ENCODE assay signal across 11 mouse cellular contexts in the genomic region with DNA sequence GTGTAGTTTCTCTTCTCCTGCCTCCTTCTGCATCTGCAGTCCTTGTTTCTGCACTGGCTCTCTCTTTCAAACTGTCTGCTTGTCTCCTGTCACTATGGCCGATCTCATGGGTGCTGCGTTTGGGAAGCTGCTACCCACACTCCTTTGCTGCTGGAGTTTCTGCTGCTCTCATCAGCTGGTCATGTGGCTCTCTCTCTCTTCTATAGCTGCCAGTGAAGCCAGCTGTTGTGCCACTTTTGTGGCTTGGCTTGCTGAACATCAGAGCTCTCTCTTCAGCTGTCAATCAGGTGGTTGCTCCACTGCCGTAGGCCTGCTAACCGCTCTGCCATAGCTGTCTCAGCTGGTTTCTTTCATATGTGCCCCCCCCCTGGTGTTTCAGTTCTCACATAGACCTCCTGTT. TPM values are rescaled to one million over a fixed set of nuclear protein-coding genes. Genes with fewer than 3 reads are reported as not detected.
DNase-seq lines count a peak whose midpoint lies in the region; ATAC-seq and TF ChIP-seq lines count a peak whose summit lies in the region.
"Had no signal": no experiment of that assay in that cellular context is flagged by ENCODE, and none has a peak within 500 bp of the region (broad histone marks: within the 10 kb centered on the region; RNA-seq: fewer than 3 reads in every experiment).

No protein-coding gene starts in this region.

- H3K4me2 ChIP-seq in forebrain, embryonic 12.5 days = no peak overlapping the region
- no peak overlapping the region for H3K4me2 ChIP-seq in myocyte (ENCODE audit: low read depth)

- peaks cover 15% of the 10 kb centered on the region for H3K9me3 ChIP-seq in forebrain, embryonic 10.5 days
- 0 out of 2 replicates have a peak, but pooled peaks cover 2% of the 10 kb centered on the region for H3K9me3 ChIP-seq in forebrain, embryonic 12.5 days
- peaks cover 13% of the 10 kb centered on the region for H3K9me3 ChIP-seq in G1E (replicated peaks)

- H3K79me2 ChIP-seq in myocyte (ENCODE audit: control insufficient read depth, insufficient read depth) = no peaks in the 10 kb centered on the region

- H3ac ChIP-seq in myocyte (ENCODE audit: control insufficient read depth, insufficient read length) = no peak overlapping the region

- H3K4me1 ChIP-seq in forebrain, embryonic 10.5 days = peaks cover 7% of the 10 kb centered on the region
- H3K4me1 ChIP-seq in forebrain, embryonic 12.5 days = peaks cover 3% of the 10 kb centered on the region; the same call in 1 of the 2 replicates
- peaks cover 41% of the 10 kb centered on the region for H3K4me1 ChIP-seq in G1E (ENCODE audit: insufficient read depth, low read depth, low read length)

- no peak for TF ChIP-seq CTCF in G1E (IDR thresholded peaks at IDR 0.05; ENCODE audit: low read depth, low read length)

- ATAC-seq in forebrain, embryonic 12.5 days (ENCODE audit: low FRiP score) = no peak
- no peak for ATAC-seq in G1E (ENCODE audit: extremely low read depth, insufficient number of reproducible peaks, low FRiP score, poor library complexity, severe bottlenecking)
- ATAC-seq in erythroid progenitor cell, adult 5-6 weeks (replicated peaks; ENCODE audit: low FRiP score, poor library complexity, severe bottlenecking) = peak; percentile 21
- ATAC-seq: forebrain, embryonic 16.5 days had no signal

- WGBS in forebrain, embryonic 10.5 days = 79% methylated on average over 4 of the region's 4 CpGs
- 68% methylated on average over 4 of the region's 4 CpGs for WGBS in forebrain, embryonic 12.5 days

- peak overlapping the region; percentile 56 for H3K27ac ChIP-seq in forebrain, embryonic 10.5 days
- no peak overlapping the region for H3K27ac ChIP-seq in forebrain, embryonic 12.5 days

- H3K36me3 ChIP-seq in forebrain, embryonic 10.5 days (replicated peaks) = no peaks in the 10 kb centered on the region
- no peaks in the 10 kb centered on the region for H3K36me3 ChIP-seq in forebrain, embryonic 12.5 days (replicated peaks)
- H3K36me3 ChIP-seq in G1E (replicated peaks) = no peaks in the 10 kb centered on the region
- no peaks in the 10 kb centered on the region for H3K36me3 ChIP-seq in myocyte (ENCODE audit: control insufficient read depth, insufficient read depth)

- no peak for TF ChIP-seq POLR2A in myocyte (IDR thresholded peaks at IDR 0.05; ENCODE audit: insufficient read length, low read depth)

- H3K27me3 ChIP-seq in forebrain, embryonic 10.5 days (ENCODE audit: poor library complexity, severe bottlenecking) = no peaks in the 10 kb centered on the region
- H3K27me3 ChIP-seq in forebrain, embryonic 12.5 days = no peaks in the 10 kb centered on the region
- H3K27me3 ChIP-seq in G1E (ENCODE audit: insufficient read depth, low read length) (no peaks in the 10 kb centered on the region), myocyte (ENCODE audit: control insufficient read depth, insufficient read depth, insufficient read length) (no peaks in the 10 kb centered on the region)

- H3K4me3 ChIP-seq in forebrain, embryonic 10.5 days = no peak overlapping the region
- H3K4me3 ChIP-seq in forebrain, embryonic 12.5 days (replicated peaks) = no peak overlapping the region
- H3K4me3 ChIP-seq in G1E (ENCODE audit: low read depth, low read length) (peak overlapping the region; percentile 17; the same call in 1 of the 2 replicates), myocyte (no peak overlapping the region)

- H3K9ac ChIP-seq in forebrain, embryonic 12.5 days = no peak overlapping the region

- no peak for DNase-seq in forebrain, embryonic 10.5 days (ENCODE audit: extremely low spot score, low spot score)
- no peak for DNase-seq in G1E (ENCODE audit: low spot score)
- DNase-seq in urinary bladder, postnatal 4 days (ENCODE audit: low spot score in 2 of 2) = no peak
- no peak for DNase-seq in kidney, adult 8-10 months
- DNase-seq in ovary, adult 18-20 months (ENCODE audit: low spot score) = no peak
- DNase-seq: heart, postnatal 14 days; kidney, postnatal 25 days had no signal

TF ChIP-seq in myocyte, 11 proteins besides CTCF, POLR2A, EP300 and RAD21:
- TF ChIP-seq MYOD1 (IDR thresholded peaks at IDR 0.05; ENCODE audit: control insufficient read depth in 1 of 3, insufficient read length in 2 of 3, low read depth in 2 of 3) = peak; percentile 60 to 87 (median 62)
- TF ChIP-seq CEBPB (IDR thresholded peaks at IDR 0.05; ENCODE audit: insufficient read depth, poor library complexity, severe bottlenecking) = peak; percentile 79
- TF ChIP-seq E2F4 (IDR thresholded peaks at IDR 0.05; ENCODE audit: insufficient read depth) = no peak
- TF ChIP-seq TCF3 (IDR thresholded peaks at IDR 0.05; ENCODE audit: insufficient read length, low read depth) = no peak
- peak; percentile 59 for TF ChIP-seq USF1 (IDR thresholded peaks at IDR 0.05; ENCODE audit: low read depth)
- TF ChIP-seq SRF (IDR thresholded peaks at IDR 0.05; ENCODE audit: control insufficient read depth, insufficient read length, low read depth) = no peak
- TF ChIP-seq MYOG (IDR thresholded peaks at IDR 0.05; ENCODE audit: control insufficient read depth in 1 of 3, insufficient read depth in 1 of 3, insufficient read length in 2 of 3, low read depth in 2 of 3) = peak in 2 of 3 experiments; percentile 82 to 87
- peak; percentile 34 for TF ChIP-seq TCF12 (IDR thresholded peaks at IDR 0.05; ENCODE audit: insufficient read depth, poor library complexity, severe bottlenecking)
- no peak for TF ChIP-seq POLR2AphosphoS2 (IDR thresholded peaks at IDR 0.05; ENCODE audit: insufficient read length, low read depth)

RNA-seq across cellular contexts. Expression of gene Cnih3, which starts 17.0 kb away (rescaled TPM):
- 0.95 and 1.3 TPM in 2 replicates for polyA plus RNA-seq in forebrain, embryonic 10.5 days (2016; fragmentation: Nextera tagmentation; extraction: Ambion mirVana)
- 4.1 and 4.3 TPM in 2 replicates for polyA plus RNA-seq in forebrain, embryonic 12.5 days (2016; fragmentation: Nextera tagmentation; extraction: Ambion mirVana)
- total RNA-seq in G1E (2014; fragmentation: Nextera tagmentation) = not detected in 2 replicates
- total RNA-seq in G1E (2017) = 0.11 TPM in 1 of 2 replicates, not detected in the other
- not detected in 2 replicates for polyA plus RNA-seq in G1E (2012)
- not detected in 2 replicates for total RNA-seq in erythroid progenitor cell, adult 5-6 weeks (2015; ENCODE audit: low replicate concordance)
- not detected in 2 replicates for total RNA-seq in erythroid progenitor cell, adult 5-6 weeks (2017; ENCODE audit: low replicate concordance)
- 0.37 TPM for polyA plus RNA-seq in myocyte (2012; fragmentation: generic; extraction: Trizol)
- total RNA-seq: heart, postnatal 14 days had no signal
